Mouse (Mus musculus) telencephalon, adult 2 months (tissue): ENCODE results near the gene Wdr5.
"Not testable (repeated sequence)": the region's sequence is repeated elsewhere in the genome, so short reads cannot be mapped to it uniquely, and the experiment has no call there.

Experiments used
- DNase-seq: peaks from one replicate; pipeline ENCODE4 v3.0.0-alpha.2; 2011; ENCODE audit warnings: low read depth, low spot score

Wdr5 gene

GRCm38 (mm10) chr2:27504113-27504885 lies 10.7 kb upstream of the Wdr5 start:
- no peak for DNase-seq

- no peak for DNase-seq
Observed at GRCm38 (mm10) chr2:27505539-27505938, 9.4 kb upstream of the Wdr5 start.

GRCm38 (mm10) chr2:27506658-27507057 lies 8.3 kb upstream of the Wdr5 start:
- DNase-seq: not testable (repeated sequence)

- no peak for DNase-seq
Observed at GRCm38 (mm10) chr2:27507562-27507961, 7.4 kb upstream of the Wdr5 start, which contains the start of gene Brd3. Gene Brd3, minus strand, starts transcription at chr2:27507662.

- no peak for DNase-seq
Observed at GRCm38 (mm10) chr2:27510706-27511105, 4.3 kb upstream of the Wdr5 start.

- no peak for DNase-seq
Observed at GRCm38 (mm10) chr2:27512909-27513308, 2.0 kb upstream of the Wdr5 start.

GRCm38 (mm10) chr2:27513861-27514260 lies 1.1 kb upstream of the Wdr5 start:
- peak; percentile 18 for DNase-seq

- no peak for DNase-seq
Observed at GRCm38 (mm10) chr2:27515341-27516166, 597 bp downstream of the Wdr5 start.

- no peak for DNase-seq
Observed at GRCm38 (mm10) chr2:27516289-27516688, 1.3 kb downstream of the Wdr5 start.

GRCm38 (mm10) chr2:27518283-27518682 lies 3.3 kb downstream of the Wdr5 start:
- DNase-seq: no peak

- DNase-seq: not testable (repeated sequence)
Observed at GRCm38 (mm10) chr2:27538455-27539330, 23.7 kb downstream of the Wdr5 start.

GRCm38 (mm10) chr2:27539336-27539735 lies 24.4 kb downstream of the Wdr5 start:
- DNase-seq: peak; percentile 40

GRCm38 (mm10) chr2:27539772-27540514 lies 25.0 kb downstream of the Wdr5 start:
- DNase-seq: peak; percentile 100

- no peak for DNase-seq
Observed at GRCm38 (mm10) chr2:27540515-27540836, 25.5 kb downstream of the Wdr5 start.

GRCm38 (mm10) chr2:27541225-27541624 lies 26.3 kb downstream of the Wdr5 start:
- DNase-seq: no peak

- peak; percentile 50 for DNase-seq
Observed at GRCm38 (mm10) chr2:27544613-27545012, 29.7 kb downstream of the Wdr5 start.

GRCm38 (mm10) chr2:27545517-27545916 lies 30.6 kb downstream of the Wdr5 start:
- not testable (repeated sequence) for DNase-seq

GRCm38 (mm10) chr2:27546041-27546440 lies 31.1 kb downstream of the Wdr5 start:
- not testable (repeated sequence) for DNase-seq

GRCm38 (mm10) chr2:27547326-27547725 lies 32.4 kb downstream of the Wdr5 start:
- DNase-seq: no peak

- DNase-seq: no peak
Observed at GRCm38 (mm10) chr2:27547986-27548385, 33.0 kb downstream of the Wdr5 start.
